Mouse (Mus musculus): ENCODE results near the gene Pth1r.

DNA sequence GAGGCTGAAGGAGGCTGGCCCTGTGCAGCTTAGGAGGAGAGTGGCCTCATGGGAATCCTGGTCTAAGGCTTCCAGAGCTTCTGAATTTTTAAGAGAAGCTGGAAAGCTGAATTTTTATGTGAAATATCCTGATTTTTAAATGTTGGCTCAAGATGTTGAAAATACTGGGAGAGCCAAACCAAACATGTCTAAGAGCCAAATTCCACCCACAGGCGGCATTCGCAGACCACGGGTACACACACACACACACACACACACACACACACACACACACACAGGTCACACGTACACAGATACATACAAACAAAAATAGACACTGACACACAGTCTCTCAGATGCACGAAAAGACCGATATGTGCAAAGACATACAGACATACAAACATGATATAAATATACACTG, 28.9 kb downstream of the Pth1r start:
- TF ChIP-seq CTCF (IDR thresholded peaks at IDR 0.05; ENCODE audit: low read depth), result no peak
- no peak for TF ChIP-seq EP300 (optimal IDR thresholded peaks at IDR 0.05)

All from stomach, postnatal 0 days (tissue).